41 mouse cellular contexts compared by ENCODE assay signal in the genomic region with DNA sequence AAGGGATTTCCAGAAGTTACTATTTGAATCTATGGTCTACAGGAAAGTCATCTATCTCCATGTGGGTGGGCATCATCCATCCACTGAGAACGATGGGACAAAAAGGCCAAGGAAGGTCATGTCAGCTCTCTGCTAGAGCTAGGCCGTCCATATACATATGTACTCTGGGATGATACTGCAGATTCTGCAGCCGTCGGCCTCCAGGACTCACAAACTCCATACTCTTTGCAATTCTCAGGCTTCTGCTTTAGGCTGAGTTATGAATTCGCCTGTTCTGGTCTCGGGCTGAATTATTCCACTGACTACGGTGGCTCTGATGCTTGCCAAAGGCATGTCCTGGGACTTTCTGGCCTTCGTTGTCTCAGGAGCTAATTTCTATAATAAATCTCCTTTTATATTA. TPM values are rescaled to one million over a fixed set of nuclear protein-coding genes. Genes with fewer than 3 reads are reported as not detected.
"Had no signal": no experiment of that assay in that cellular context is flagged by ENCODE, and none has a peak within 500 bp of the region (broad histone marks: within the 10 kb centered on the region; RNA-seq: fewer than 3 reads in every experiment).

No protein-coding gene starts in this region.

- H3K4me1 ChIP-seq: heart, embryonic 10.5 days; heart, embryonic 12.5 days; heart, embryonic 13.5 days; heart, embryonic 15.5 days; hindbrain, embryonic 10.5 days; hindbrain, embryonic 12.5 days; hindbrain, embryonic 13.5 days; hindbrain, embryonic 15.5 days; intestine, embryonic 15.5 days; kidney, embryonic 15.5 days had no signal

- H3K4me2 ChIP-seq: heart, embryonic 11.5 days; heart, embryonic 12.5 days; heart, embryonic 13.5 days; heart, embryonic 15.5 days; hindbrain, embryonic 12.5 days; hindbrain, embryonic 13.5 days; hindbrain, embryonic 14.5 days; hindbrain, embryonic 15.5 days; intestine, embryonic 15.5 days; kidney, embryonic 15.5 days had no signal

- H3K27me3 ChIP-seq: heart, embryonic 12.5 days; heart, embryonic 13.5 days; heart, embryonic 15.5 days; hindbrain, embryonic 12.5 days; hindbrain, embryonic 13.5 days; hindbrain, embryonic 15.5 days; intestine, embryonic 15.5 days; kidney, embryonic 15.5 days had no signal

- H3K4me3 ChIP-seq: heart, adult 2 months; heart, embryonic 10.5 days; heart, embryonic 12.5 days; heart, embryonic 13.5 days; heart, embryonic 15.5 days; hindbrain, embryonic 10.5 days; hindbrain, embryonic 12.5 days; hindbrain, embryonic 13.5 days; hindbrain, embryonic 15.5 days; intestine, embryonic 15.5 days; kidney, embryonic 15.5 days; layer of hippocampus, adult 2 months had no signal

- H3K36me3 ChIP-seq: heart, embryonic 10.5 days; heart, embryonic 12.5 days; heart, embryonic 13.5 days; heart, embryonic 15.5 days; hindbrain, embryonic 10.5 days; hindbrain, embryonic 12.5 days; hindbrain, embryonic 13.5 days; hindbrain, embryonic 15.5 days; intestine, embryonic 15.5 days; kidney, embryonic 15.5 days had no signal

- H3K9ac ChIP-seq: heart, embryonic 12.5 days; heart, embryonic 13.5 days; heart, embryonic 15.5 days; hindbrain, embryonic 12.5 days; hindbrain, embryonic 13.5 days; hindbrain, embryonic 14.5 days; hindbrain, embryonic 15.5 days; intestine, embryonic 15.5 days; kidney, embryonic 15.5 days had no signal

- ATAC-seq: hindbrain, embryonic 16.5 days; hindbrain, postnatal 0 days; inflammation-experienced regulatory T-cells, adult 6 months; intestine, embryonic 15.5 days; intestine, embryonic 16.5 days; intestine, postnatal 0 days had no signal

- H3K9me3 ChIP-seq: heart, embryonic 10.5 days; heart, embryonic 13.5 days; heart, embryonic 15.5 days; hindbrain, embryonic 10.5 days; hindbrain, embryonic 12.5 days; hindbrain, embryonic 13.5 days; hindbrain, embryonic 15.5 days; intestine, embryonic 15.5 days; kidney, embryonic 15.5 days had no signal

- DNase-seq: heart, adult 2 months; heart, postnatal 10 days; heart, postnatal 14 days; heart, postnatal 36 days; heart, postnatal 4 days; kidney, adult 11 months; kidney, adult 18-20 months; kidney, adult 2 months; kidney, adult 8-10 months; kidney, adult 9 months; kidney, postnatal 10 days; kidney, postnatal 14 days; kidney, postnatal 25 days; layer of hippocampus, adult 9-11 months; layer of hippocampus, postnatal 36 days had no signal

- H3K27ac ChIP-seq: heart, adult 2 months; heart, embryonic 10.5 days; heart, embryonic 13.5 days; heart, embryonic 15.5 days; hindbrain, embryonic 10.5 days; hindbrain, embryonic 12.5 days; hindbrain, embryonic 13.5 days; hindbrain, embryonic 14.5 days; hindbrain, embryonic 15.5 days; hindbrain, postnatal 0 days; intestine, embryonic 15.5 days; kidney, embryonic 15.5 days; kidney, postnatal 0 days; layer of hippocampus, adult 2 months had no signal

RNA-seq across cellular contexts. Expression of a gene that starts 58.1 kb away (rescaled TPM):
- polyA plus RNA-seq: heart, adult 2 months; heart, embryonic 10.5 days; heart, embryonic 11.5 days; heart, embryonic 12.5 days; heart, embryonic 13.5 days; heart, embryonic 14.5 days; heart, embryonic 15.5 days; heart, embryonic 16.5 days; heart, postnatal 0 days; hindbrain, embryonic 10.5 days; hindbrain, embryonic 11.5 days; hindbrain, embryonic 12.5 days; hindbrain, embryonic 13.5 days; hindbrain, embryonic 14.5 days; hindbrain, embryonic 15.5 days; hindbrain, embryonic 16.5 days; hindbrain, postnatal 0 days; inflammation-experienced regulatory T-cells, adult 6 months; intestine, embryonic 15.5 days; intestine, embryonic 16.5 days; intestine, postnatal 0 days; kidney, adult 2 months; kidney, embryonic 14.5 days; kidney, embryonic 15.5 days; kidney, embryonic 16.5 days; kidney, postnatal 0 days; large intestine, adult 2 months had no signal
